ENCODE assay signal across 12 mouse cellular contexts in the genomic region with DNA sequence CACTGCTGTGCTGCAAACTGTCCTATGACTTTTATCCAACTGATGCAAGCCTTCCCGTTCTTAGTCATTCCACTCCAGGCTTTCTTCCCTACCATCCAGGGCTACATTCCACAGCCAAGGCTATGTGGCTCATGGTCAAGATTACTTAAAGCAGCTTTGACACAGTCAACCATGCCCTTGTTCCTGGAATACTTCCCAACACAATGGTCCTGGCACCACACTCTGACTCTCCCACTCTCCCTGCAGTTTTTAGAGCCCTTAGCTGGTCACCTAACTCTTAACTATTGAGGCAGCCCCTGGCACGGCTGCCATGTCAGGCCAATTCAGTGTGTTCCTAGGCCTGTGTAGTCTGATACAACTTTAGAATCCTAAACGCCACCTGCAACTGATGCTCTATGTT. TPM values are rescaled to one million over a fixed set of nuclear protein-coding genes. Genes with fewer than 3 reads are reported as not detected.
DNase-seq lines count a peak whose midpoint lies in the region; ATAC-seq and TF ChIP-seq lines count a peak whose summit lies in the region.
"Had no signal": no experiment of that assay in that cellular context is flagged by ENCODE, and none has a peak within 500 bp of the region (broad histone marks: within the 10 kb centered on the region; RNA-seq: fewer than 3 reads in every experiment).

No protein-coding gene starts in this region.

- H3K4me1 ChIP-seq in hindbrain, postnatal 0 days (ENCODE audit: insufficient read depth, low read length): no peaks in the 10 kb centered on the region
- no peaks in the 10 kb centered on the region for H3K4me1 ChIP-seq in hindbrain, embryonic 12.5 days
- peaks cover 19% of the 10 kb centered on the region for H3K4me1 ChIP-seq in heart, embryonic 15.5 days (replicated peaks)
- no peaks in the 10 kb centered on the region for H3K4me1 ChIP-seq in lung, postnatal 0 days (ENCODE audit: insufficient read depth, low read depth, low read length)
- no peaks in the 10 kb centered on the region for H3K4me1 ChIP-seq in liver, embryonic 11.5 days (replicated peaks; ENCODE audit: control insufficient read depth, insufficient read depth, low read length)
- H3K4me1 ChIP-seq in forebrain, embryonic 10.5 days: no peaks in the 10 kb centered on the region
- H3K4me1 ChIP-seq: forebrain, embryonic 15.5 days; limb, embryonic 12.5 days had no signal

- no peak overlapping the region for H3K9ac ChIP-seq in hindbrain, postnatal 0 days (replicated peaks; ENCODE audit: low read length)
- H3K9ac ChIP-seq in hindbrain, embryonic 12.5 days: no peak overlapping the region
- no peak overlapping the region for H3K9ac ChIP-seq in heart, embryonic 15.5 days
- no peak overlapping the region for H3K9ac ChIP-seq in lung, postnatal 0 days (replicated peaks; ENCODE audit: low read depth)
- no peak overlapping the region for H3K9ac ChIP-seq in liver, embryonic 11.5 days (ENCODE audit: low read depth, low read length)
- H3K9ac ChIP-seq: forebrain, embryonic 15.5 days; limb, embryonic 12.5 days had no signal

- no peak overlapping the region for H3K4me3 ChIP-seq in hindbrain, postnatal 0 days (ENCODE audit: low read length)
- H3K4me3 ChIP-seq in hindbrain, embryonic 12.5 days: no peak overlapping the region
- no peak overlapping the region for H3K4me3 ChIP-seq in heart, embryonic 15.5 days
- no peak overlapping the region for H3K4me3 ChIP-seq in lung, postnatal 0 days (ENCODE audit: low read depth, low read length)
- no peak overlapping the region for H3K4me3 ChIP-seq in liver, embryonic 11.5 days (ENCODE audit: low read depth, low read length)
- no peak overlapping the region for H3K4me3 ChIP-seq in forebrain, embryonic 10.5 days
- H3K4me3 ChIP-seq: forebrain, embryonic 15.5 days; limb, embryonic 12.5 days had no signal

- no peak overlapping the region for H3K27ac ChIP-seq in hindbrain, postnatal 0 days
- no peak overlapping the region for H3K27ac ChIP-seq in hindbrain, embryonic 12.5 days
- peak overlapping the region; percentile 82 for H3K27ac ChIP-seq in heart, embryonic 15.5 days
- no peak overlapping the region for H3K27ac ChIP-seq in lung, postnatal 0 days (ENCODE audit: low read length)
- H3K27ac ChIP-seq in liver, embryonic 11.5 days (ENCODE audit: low read depth, low read length): no peak overlapping the region
- H3K27ac ChIP-seq in forebrain, embryonic 10.5 days: no peak overlapping the region
- H3K27ac ChIP-seq: forebrain, embryonic 15.5 days; limb, embryonic 12.5 days had no signal

- H3K4me2 ChIP-seq in hindbrain, postnatal 0 days (ENCODE audit: low read depth, low read length): no peak overlapping the region
- H3K4me2 ChIP-seq in hindbrain, embryonic 12.5 days (replicated peaks): no peak overlapping the region
- H3K4me2 ChIP-seq in heart, embryonic 15.5 days: no peak overlapping the region
- H3K4me2 ChIP-seq in lung, postnatal 0 days (replicated peaks; ENCODE audit: low read depth, low read length): no peak overlapping the region
- H3K4me2 ChIP-seq in liver, embryonic 11.5 days: no peak overlapping the region
- H3K4me2 ChIP-seq: forebrain, embryonic 15.5 days; limb, embryonic 12.5 days had no signal

- ATAC-seq in hindbrain, postnatal 0 days: peak; percentile 79; the same call in 1 of the 2 replicates
- ATAC-seq in hindbrain, embryonic 12.5 days (ENCODE audit: low FRiP score): no peak
- ATAC-seq in heart, embryonic 15.5 days (replicated peaks; ENCODE audit: insufficient number of reproducible peaks, insufficient read depth, low FRiP score, low read depth): peak; percentile 84
- ATAC-seq in lung, postnatal 0 days: peak; percentile 47
- no peak for ATAC-seq in liver, embryonic 11.5 days (replicated peaks; ENCODE audit: low FRiP score)
- ATAC-seq in monocyte, adult 5-6 weeks (replicated peaks; ENCODE audit: insufficient number of reproducible peaks, low FRiP score, low TSS enrichment, poor library complexity, severe bottlenecking): no peak
- ATAC-seq: forebrain, embryonic 15.5 days had no signal

- WGBS in hindbrain, postnatal 0 days: 49% methylated on average over 3 of the region's 3 CpGs
- WGBS in hindbrain, embryonic 12.5 days: 82% methylated on average over 3 of the region's 3 CpGs
- 49% methylated on average over 3 of the region's 3 CpGs for WGBS in heart, embryonic 15.5 days
- 63% methylated on average over 3 of the region's 3 CpGs for WGBS in lung, postnatal 0 days
- WGBS in liver, embryonic 11.5 days: 80% methylated on average over 3 of the region's 3 CpGs
- 90% methylated on average over 3 of the region's 3 CpGs for WGBS in forebrain, embryonic 10.5 days

- H3K27me3 ChIP-seq in hindbrain, postnatal 0 days (ENCODE audit: insufficient read depth, low read length): no peaks in the 10 kb centered on the region
- H3K27me3 ChIP-seq in hindbrain, embryonic 12.5 days: no peaks in the 10 kb centered on the region
- no peaks in the 10 kb centered on the region for H3K27me3 ChIP-seq in heart, embryonic 15.5 days
- no peaks in the 10 kb centered on the region for H3K27me3 ChIP-seq in lung, postnatal 0 days (replicated peaks; ENCODE audit: insufficient read depth, low read length)
- no peaks in the 10 kb centered on the region for H3K27me3 ChIP-seq in liver, embryonic 11.5 days (replicated peaks; ENCODE audit: control insufficient read depth, insufficient read depth, low read length)
- H3K27me3 ChIP-seq in forebrain, embryonic 10.5 days (ENCODE audit: poor library complexity, severe bottlenecking): no peaks in the 10 kb centered on the region
- H3K27me3 ChIP-seq: forebrain, embryonic 15.5 days; limb, embryonic 12.5 days had no signal

- no peaks in the 10 kb centered on the region for H3K36me3 ChIP-seq in hindbrain, postnatal 0 days (ENCODE audit: insufficient read depth, low read length)
- H3K36me3 ChIP-seq in hindbrain, embryonic 12.5 days: no peaks in the 10 kb centered on the region
- no peaks in the 10 kb centered on the region for H3K36me3 ChIP-seq in heart, embryonic 15.5 days
- no peaks in the 10 kb centered on the region for H3K36me3 ChIP-seq in lung, postnatal 0 days (ENCODE audit: insufficient read depth, low read length)
- H3K36me3 ChIP-seq in liver, embryonic 11.5 days (ENCODE audit: control insufficient read depth, insufficient read depth, low read length): no peaks in the 10 kb centered on the region
- H3K36me3 ChIP-seq in forebrain, embryonic 10.5 days (replicated peaks): no peaks in the 10 kb centered on the region
- H3K36me3 ChIP-seq: forebrain, embryonic 15.5 days; G1E; limb, embryonic 12.5 days had no signal

- TF ChIP-seq CTCF in hindbrain, postnatal 0 days (IDR thresholded peaks at IDR 0.05; ENCODE audit: low read depth): no peak
- TF ChIP-seq CTCF in lung, postnatal 0 days (IDR thresholded peaks at IDR 0.05): no peak

- DNase-seq in hindbrain, postnatal 0 days (ENCODE audit: low spot score): peak; percentile 68
- DNase-seq in adrenal gland, adult 8-10 months: peak; percentile 39
- peak; percentile 31 for DNase-seq in lung, postnatal 0 days (ENCODE audit: low spot score)
- no peak for DNase-seq in liver, embryonic 11.5 days (ENCODE audit: low spot score)
- no peak for DNase-seq in forebrain, embryonic 10.5 days (ENCODE audit: extremely low spot score, low spot score)
- DNase-seq: cerebellum, adult 8-10 months had no signal

- no peak for TF ChIP-seq EP300 in lung, postnatal 0 days (IDR thresholded peaks at IDR 0.05)

- no peaks in the 10 kb centered on the region for H3K9me3 ChIP-seq in hindbrain, postnatal 0 days (ENCODE audit: low read length)
- no peaks in the 10 kb centered on the region for H3K9me3 ChIP-seq in hindbrain, embryonic 12.5 days (replicated peaks)
- H3K9me3 ChIP-seq in heart, embryonic 15.5 days (replicated peaks): no peaks in the 10 kb centered on the region
- H3K9me3 ChIP-seq in lung, postnatal 0 days (ENCODE audit: low read length): no peaks in the 10 kb centered on the region
- H3K9me3 ChIP-seq in liver, embryonic 11.5 days (ENCODE audit: control insufficient read depth, low read length): no peaks in the 10 kb centered on the region
- no peaks in the 10 kb centered on the region for H3K9me3 ChIP-seq in forebrain, embryonic 10.5 days
- H3K9me3 ChIP-seq: forebrain, embryonic 15.5 days; limb, embryonic 12.5 days had no signal

RNA-seq across cellular contexts. Expression of a gene that starts 28.1 kb away (rescaled TPM):
- 0.05 and 0.07 TPM in 2 replicates for total RNA-seq in hindbrain, postnatal 0 days (2014; rRNA removed)
- 0.47 and 0.81 TPM in 2 replicates for polyA plus RNA-seq in hindbrain, postnatal 0 days (2015; fragmentation: Nextera tagmentation; extraction: Ambion mirVana)
- not detected in 2 replicates for polyA plus RNA-seq in hindbrain, embryonic 12.5 days (2016; fragmentation: Nextera tagmentation; extraction: Ambion mirVana)
- under 1 TPM in 3 of 4 experiments, not detected in 1; 0.13 to 0.25 (median 0.21) TPM for total RNA-seq in adrenal gland, adult 8-10 months (2022)
- polyA plus RNA-seq in heart, embryonic 15.5 days (2015; fragmentation: Nextera tagmentation; extraction: Ambion mirVana): 0.15 TPM in 1 of 2 replicates, not detected in the other
- not detected in 2 replicates for polyA plus RNA-seq in lung, postnatal 0 days (2015; fragmentation: Nextera tagmentation; extraction: Ambion mirVana)
- polyA plus RNA-seq in liver, embryonic 11.5 days (2014; fragmentation: Nextera tagmentation; extraction: Ambion mirVana): not detected in 2 replicates
- total RNA-seq in monocyte, adult 5-6 weeks (2017): not detected in 3 replicates
- polyA plus RNA-seq in forebrain, embryonic 10.5 days (2016; fragmentation: Nextera tagmentation; extraction: Ambion mirVana): not detected in 2 replicates
- polyA plus RNA-seq: G1E; limb, embryonic 12.5 days had no signal

Comparison
In these comparisons a context has a peak if more than half of its experiments do, and no peak if none do; other contexts are left out.
1. ATAC-seq: peak in hindbrain, postnatal 0 days (single experiment), heart, embryonic 15.5 days (single experiment) and lung, postnatal 0 days (single experiment); none in hindbrain, embryonic 12.5 days (single experiment), liver, embryonic 11.5 days (single experiment) and monocyte, adult 5-6 weeks (single experiment).
2. DNase-seq: peak in hindbrain, postnatal 0 days (single experiment), adrenal gland, adult 8-10 months (single experiment) and lung, postnatal 0 days (single experiment); none in liver, embryonic 11.5 days (single experiment) and forebrain, embryonic 10.5 days (single experiment).